Mouse (Mus musculus) cerebellum, adult (tissue): ENCODE results near the gene Lrp2.
A peak's percentile ranks its signal among the peaks of the same experiment; 100 is the strongest.

Source experiments
- ATAC-seq: cut with Nextera tagmentation; 2 replicates; pipeline ENCODE4 v1.9.2; 2017; ENCODE audit warnings: mild to moderate bottlenecking, moderate library complexity, mixed read lengths; ENCODE audit not compliant: insufficient number of reproducible peaks, low FRiP score, low TSS enrichment

Gene Lrp2

GRCm38 (mm10) chr2:69530691-69531527 lies 55.0 kb downstream of the Lrp2 start:
- no peak for ATAC-seq

GRCm38 (mm10) chr2:69530126-69530525 lies 55.7 kb downstream of the Lrp2 start:
- ATAC-seq, result no peak

DNA sequence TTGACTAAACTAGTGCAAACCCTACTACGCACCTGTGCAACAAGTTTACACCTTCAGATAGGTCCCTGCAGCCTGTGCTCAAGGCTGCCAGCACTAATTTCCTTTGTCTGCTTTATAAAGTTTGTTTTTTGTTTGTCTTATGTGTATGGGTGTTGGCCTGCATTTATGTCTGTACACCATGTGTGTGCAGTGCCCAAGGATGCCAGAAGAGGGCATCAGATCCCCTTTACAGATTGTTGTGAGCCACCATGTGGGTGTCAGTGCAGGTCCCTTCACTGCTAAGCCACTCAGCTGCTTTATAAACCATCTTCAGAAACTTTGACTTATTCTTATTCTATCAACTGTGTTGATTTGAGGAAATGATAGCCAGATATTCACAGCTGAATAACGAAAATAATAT lies 65.6 kb downstream of the Lrp2 start:
- ATAC-seq, result no peak

DNA sequence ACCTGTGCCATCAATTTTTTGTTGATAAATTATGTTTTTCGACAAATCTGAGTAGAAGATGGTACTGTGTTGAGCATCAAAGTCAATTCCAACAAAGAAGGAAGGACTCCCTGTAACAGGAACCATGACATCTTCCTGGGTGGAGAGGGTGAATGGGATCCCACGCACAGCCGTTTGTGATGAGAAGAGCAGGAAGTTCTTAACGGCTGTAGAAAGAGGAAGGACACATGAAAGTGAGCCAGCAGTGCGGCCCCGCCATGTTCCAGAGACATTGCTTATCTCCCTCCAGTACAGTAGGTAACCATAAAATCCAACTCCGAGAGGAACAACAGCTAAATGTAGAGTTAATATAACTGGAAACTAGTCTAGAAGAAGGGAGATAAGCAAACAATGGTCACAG lies 67.6 kb downstream of the Lrp2 start:
- ATAC-seq, result no peak

DNA sequence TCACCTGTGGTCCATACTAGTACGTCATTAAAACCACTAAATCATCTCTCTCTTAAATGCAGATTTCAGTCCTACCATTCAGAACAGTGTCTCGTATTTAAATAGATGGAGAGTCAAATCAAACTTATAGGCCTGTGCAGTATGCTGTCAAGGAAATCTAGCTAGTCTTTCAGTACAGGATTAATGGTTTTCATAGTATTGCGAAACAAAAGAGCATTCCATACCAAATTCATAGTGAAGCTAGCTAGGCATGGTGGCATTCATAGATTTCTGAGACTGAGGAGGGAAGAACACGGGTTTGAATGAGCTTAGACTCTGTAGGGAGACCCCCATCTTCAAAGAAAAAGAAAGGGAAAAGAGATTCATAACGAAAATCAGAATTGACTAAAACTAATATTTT lies 74.1 kb downstream of the Lrp2 start:
- no peak for ATAC-seq

DNA sequence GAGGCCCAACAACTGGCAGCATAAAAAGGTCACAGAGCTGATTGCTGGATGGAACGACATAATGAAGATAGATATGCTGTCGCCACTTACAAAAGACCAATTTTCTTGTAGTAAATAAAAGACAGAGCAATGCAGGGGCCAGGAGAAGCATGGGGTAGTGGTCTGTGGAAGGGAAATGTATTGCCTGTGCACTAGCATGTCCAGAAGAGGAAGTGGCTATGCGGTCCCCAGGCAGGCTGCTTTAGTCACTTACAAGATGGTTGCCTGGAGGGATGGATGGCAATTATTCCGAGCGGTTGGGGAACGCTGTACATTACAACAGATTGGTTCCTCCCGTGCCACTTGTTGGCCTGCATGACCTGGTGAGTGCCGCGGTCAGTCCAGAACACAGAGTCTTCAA lies 85.5 kb downstream of the Lrp2 start:
- no peak for ATAC-seq

- no peak for ATAC-seq
Observed at GRCm38 (mm10) chr2:69493130-69493529, 92.7 kb downstream of the Lrp2 start.

DNA sequence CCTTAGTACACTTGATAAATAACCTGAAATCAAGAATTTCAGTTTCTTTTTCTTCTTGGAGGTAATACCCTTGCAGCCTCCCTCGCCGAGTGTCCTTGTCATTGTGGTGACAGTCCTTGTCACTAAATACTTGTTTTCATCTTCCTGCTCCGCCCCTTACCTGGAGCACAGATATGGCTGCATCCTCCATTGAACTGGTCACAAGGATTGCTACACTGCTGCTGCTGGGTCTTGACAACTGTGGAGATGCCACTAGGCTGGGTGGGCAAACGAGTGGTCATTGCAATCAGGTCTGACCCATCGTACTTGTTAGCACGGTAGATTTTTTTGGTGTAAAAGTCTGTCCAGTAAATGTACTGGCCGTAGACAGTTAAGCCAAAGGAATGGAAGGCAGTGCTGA lies 104.9 kb downstream of the Lrp2 start:
- ATAC-seq, result no peak

- no peak for ATAC-seq
Observed at GRCm38 (mm10) chr2:69479859-69480258, 106.0 kb downstream of the Lrp2 start.

GRCm38 (mm10) chr2:69476901-69477300 lies 109.0 kb downstream of the Lrp2 start:
- ATAC-seq, result no peak

GRCm38 (mm10) chr2:69475177-69475576 lies 110.7 kb downstream of the Lrp2 start:
- ATAC-seq, result no peak

DNA sequence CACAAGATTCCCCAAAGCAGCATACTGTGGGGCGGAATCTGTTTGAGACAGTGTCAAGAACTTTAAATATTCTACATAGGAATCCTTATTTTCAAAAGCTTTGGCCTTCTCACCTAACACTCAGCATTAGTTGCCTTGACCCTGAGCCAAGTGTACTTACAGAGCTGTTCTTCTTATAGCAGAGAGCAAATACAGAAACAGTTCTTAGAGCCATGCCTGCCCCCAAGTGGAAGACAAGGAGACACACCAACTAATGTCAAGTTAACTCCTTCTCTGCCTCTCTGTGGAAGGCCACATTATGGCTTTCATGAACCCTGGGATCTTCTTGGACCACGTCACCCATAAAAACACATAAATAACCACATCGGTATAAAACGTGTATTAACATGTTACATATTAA lies 114.0 kb downstream of the Lrp2 start:
- ATAC-seq, result no peak

DNA sequence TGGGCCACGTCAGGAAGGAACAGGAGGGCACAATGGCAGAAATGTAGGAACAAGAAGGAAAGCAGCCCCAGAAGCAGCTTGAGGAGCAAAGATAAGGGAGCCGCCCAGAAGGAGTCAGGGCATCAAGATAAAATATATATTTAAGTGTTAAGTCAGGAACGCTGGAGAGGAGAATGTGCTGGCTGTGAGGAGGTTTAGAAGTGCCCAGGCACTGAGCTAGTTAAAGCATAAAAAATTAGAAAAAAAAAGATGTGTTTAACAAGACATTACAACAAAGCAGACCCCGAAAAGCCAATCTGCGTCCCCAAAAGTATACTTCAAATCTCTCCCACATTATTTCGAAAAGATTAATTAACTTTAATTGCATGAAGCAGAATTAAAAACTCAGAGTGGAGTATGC lies 122.3 kb downstream of the Lrp2 start:
- no peak for ATAC-seq

DNA sequence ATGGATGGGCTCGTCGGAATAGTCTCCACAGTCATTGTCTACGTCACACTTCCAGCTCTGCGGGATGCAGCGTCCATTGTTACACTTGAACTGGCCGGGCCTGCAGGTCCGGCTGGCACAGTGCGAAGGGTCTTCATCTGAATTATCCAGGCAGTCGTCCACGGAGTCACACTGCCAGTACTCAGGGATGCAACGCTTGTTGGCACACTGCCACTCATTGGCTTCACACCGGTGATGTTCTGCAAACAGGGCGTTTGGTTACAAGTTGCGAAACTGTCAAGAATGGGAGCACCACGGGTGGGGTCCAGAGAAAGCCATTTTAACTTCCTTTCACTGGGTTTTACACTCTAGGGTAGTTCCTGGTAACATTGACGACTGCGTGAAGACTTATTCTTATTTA lies 126.4 kb downstream of the Lrp2 start:
- no peak; the same call in 1 of the 2 replicates for ATAC-seq

DNA sequence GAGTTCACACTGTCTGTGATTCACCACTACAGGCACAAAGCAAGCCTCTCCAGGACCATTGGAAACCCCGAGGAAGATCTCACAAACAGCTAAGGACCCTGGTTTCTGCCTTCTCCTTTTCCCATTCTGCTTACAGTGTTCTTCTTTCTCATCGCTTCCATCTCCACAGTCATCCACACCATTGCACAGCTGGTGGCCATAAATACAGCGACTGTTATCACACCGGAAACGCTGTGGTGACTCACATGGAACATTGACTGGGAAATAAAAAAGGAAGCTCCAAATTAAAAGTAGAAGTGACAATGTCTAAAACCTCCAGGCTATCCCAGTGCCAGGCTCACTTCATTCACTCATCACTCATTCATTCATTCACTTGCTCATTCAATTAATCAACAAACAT lies 134.7 kb downstream of the Lrp2 start:
- no peak for ATAC-seq

DNA sequence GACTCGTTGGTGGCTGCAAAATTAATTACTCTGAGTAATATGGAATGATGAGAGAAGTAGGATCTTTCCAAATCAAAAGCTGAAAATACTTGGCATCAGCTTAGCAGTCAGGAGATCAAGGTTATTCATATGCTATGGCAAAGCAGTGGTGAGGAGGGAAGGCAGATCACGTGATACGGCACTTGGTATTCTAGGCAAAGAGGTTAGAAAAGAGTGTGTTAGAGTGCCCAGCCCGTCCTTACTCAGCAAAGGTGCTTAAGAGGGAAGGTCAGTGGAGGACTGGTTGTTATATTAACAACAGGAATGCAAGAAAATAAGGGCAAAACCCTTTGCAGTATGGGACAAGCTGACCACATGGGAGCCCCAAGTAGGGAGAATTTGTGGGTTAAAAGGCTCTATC lies 137.3 kb downstream of the Lrp2 start:
- ATAC-seq, result no peak

- ATAC-seq, result no peak
Observed at GRCm38 (mm10) chr2:69445896-69446472, 139.9 kb downstream of the Lrp2 start.

- ATAC-seq, result no peak
Observed at GRCm38 (mm10) chr2:69441656-69442055, 144.2 kb downstream of the Lrp2 start.

DNA sequence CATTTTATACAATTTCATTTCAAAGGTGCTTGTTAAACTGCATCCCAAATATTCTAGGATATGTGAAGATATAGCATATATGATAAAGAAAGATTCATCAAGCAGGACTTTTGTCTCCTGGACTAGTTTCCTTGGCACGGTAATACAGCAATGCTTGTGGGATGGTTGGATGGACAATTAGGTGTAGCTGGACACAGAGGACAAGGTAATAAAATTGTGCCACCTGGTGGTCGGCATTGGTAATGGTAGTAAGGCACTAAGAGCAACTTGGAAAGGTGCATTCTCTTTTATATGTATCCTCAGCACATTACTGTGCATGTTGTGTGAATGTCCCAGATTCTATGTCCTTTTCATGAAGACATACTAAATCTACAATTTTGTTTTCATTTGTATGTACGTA lies 157.7 kb downstream of the Lrp2 start:
- peak; percentile 76 for ATAC-seq

DNA sequence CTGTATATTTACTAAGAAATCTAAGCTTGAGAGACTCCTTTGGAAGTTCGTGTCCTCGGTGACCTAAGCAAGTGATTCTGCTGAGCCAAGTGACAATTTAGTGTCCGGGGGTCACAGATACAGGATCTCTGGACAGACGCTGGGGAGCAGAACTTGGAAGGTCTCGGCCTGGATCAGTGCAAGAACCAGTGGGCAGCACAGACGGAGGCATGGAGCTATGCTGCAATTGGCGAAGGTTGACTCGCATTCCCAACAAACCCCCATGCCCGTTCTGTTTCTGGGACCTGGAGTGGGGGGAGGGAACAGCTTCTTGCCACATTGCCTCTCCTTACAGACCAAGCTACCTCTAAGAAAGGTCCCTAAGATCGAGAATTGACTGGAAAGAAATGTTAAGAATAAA lies 158.7 kb downstream of the Lrp2 start:
- no peak for ATAC-seq

DNA sequence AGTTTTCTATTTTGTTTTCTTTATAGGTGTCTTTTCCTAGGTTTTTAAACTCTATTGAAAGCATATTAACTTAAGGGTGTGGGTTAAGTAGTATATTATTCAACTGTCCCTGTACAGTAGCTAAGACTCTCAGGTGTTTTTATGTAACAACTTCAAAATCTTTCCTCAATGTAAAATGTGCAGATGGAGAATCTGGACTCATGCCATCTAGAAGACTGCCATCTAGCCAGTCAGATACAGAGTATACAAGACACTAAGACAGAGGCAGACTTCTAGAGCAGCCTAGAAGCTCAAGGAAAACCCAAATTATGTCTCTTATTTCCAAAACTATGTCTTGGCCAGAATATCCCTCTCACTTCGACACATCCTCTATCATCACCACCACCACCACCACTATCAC lies 159.8 kb downstream of the Lrp2 start:
- ATAC-seq, result no peak

GRCm38 (mm10) chr2:69424829-69425228 lies 161.0 kb downstream of the Lrp2 start:
- no peak for ATAC-seq
